Mouse (Mus musculus): Measurements from ENCODE around the gene Enox1.

DNA sequence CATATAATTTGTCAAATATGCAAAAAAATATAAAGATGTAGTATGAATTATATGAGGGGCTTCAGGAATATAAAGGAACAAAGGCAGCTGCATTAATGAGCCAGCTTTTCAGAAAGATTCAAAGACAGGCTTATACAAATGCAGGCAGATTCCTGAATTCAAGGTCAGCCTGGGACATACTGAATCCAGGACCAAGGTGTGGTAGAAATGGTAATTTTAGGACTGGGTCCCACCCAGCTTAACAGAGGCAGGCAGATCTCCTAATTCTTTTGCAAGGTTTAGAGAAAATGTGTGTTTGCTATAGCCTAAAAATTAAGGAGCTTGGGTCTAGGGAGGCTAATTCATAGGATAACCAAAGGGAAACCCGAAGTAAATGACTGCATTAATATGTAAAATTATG is 363.1 kb downstream of the Enox1 start:
- TF ChIP-seq USF2 (conservative IDR thresholded peaks at IDR 0.05; ENCODE audit: low read depth, low read length), result no peak
- no peak for TF ChIP-seq CHD1 (IDR thresholded peaks at IDR 0.05; ENCODE audit: low read depth, low read length)
